Mouse (Mus musculus) frontal cortex, postnatal 25 days (tissue): ENCODE measurements around the gene Lim2.

Experiments
- DNase-seq, 2 experiments: peaks; one replicate each; pipeline ENCODE4 v3.0.0; 2022; ENCODE audit warnings: low spot score in 2 of 2

Lim2 gene

GRCm38 (mm10) chr7:43443917-43444293 lies 16.4 kb downstream of the Lim2 start, which contains the start of the genes Etfb and Gm45233:
TSS of gene Etfb (plus strand) at chr7:43444083.
TSS of gene Gm45233 (plus strand) at chr7:43444128.
- peak; percentile 86 to 89 for DNase-seq

- DNase-seq = no peak
Observed at GRCm38 (mm10) chr7:43447801-43448200, 20.3 kb downstream of the Lim2 start.

- no peak for DNase-seq
Observed at GRCm38 (mm10) chr7:43448246-43448645, 20.8 kb downstream of the Lim2 start.

- DNase-seq = no peak
Observed at GRCm38 (mm10) chr7:43449811-43450210, 22.3 kb downstream of the Lim2 start.

GRCm38 (mm10) chr7:43451726-43452125 lies 24.3 kb downstream of the Lim2 start:
- no peak for DNase-seq

GRCm38 (mm10) chr7:43452609-43453008 lies 25.1 kb downstream of the Lim2 start:
- no peak for DNase-seq

- no peak for DNase-seq
Observed at GRCm38 (mm10) chr7:43453599-43454355, 26.3 kb downstream of the Lim2 start.

- no peak for DNase-seq
Observed at GRCm38 (mm10) chr7:43454371-43454770, 26.9 kb downstream of the Lim2 start.

GRCm38 (mm10) chr7:43462851-43463250 lies 35.4 kb downstream of the Lim2 start, which contains the start of gene Vsig10l:
TSS of gene Vsig10l (plus strand) at chr7:43463151.
- DNase-seq = no peak

GRCm38 (mm10) chr7:43463976-43464375 lies 36.5 kb downstream of the Lim2 start:
- no peak for DNase-seq

GRCm38 (mm10) chr7:43464864-43465343 lies 37.4 kb downstream of the Lim2 start:
- DNase-seq = no peak

GRCm38 (mm10) chr7:43465344-43466098 lies 38.1 kb downstream of the Lim2 start:
- peak; percentile 51 to 58 for DNase-seq

- peak in 1 of 2 experiments; percentile 71 for DNase-seq
Observed at GRCm38 (mm10) chr7:43466099-43466694, 38.7 kb downstream of the Lim2 start.

- DNase-seq = no peak
Observed at GRCm38 (mm10) chr7:43470373-43470772, 42.9 kb downstream of the Lim2 start.

GRCm38 (mm10) chr7:43475706-43476105 lies 48.2 kb downstream of the Lim2 start:
- DNase-seq = no peak

- no peak for DNase-seq
Observed at GRCm38 (mm10) chr7:43476376-43476775, 48.9 kb downstream of the Lim2 start.

- DNase-seq = peak in 1 of 2 experiments; percentile 48
Observed at GRCm38 (mm10) chr7:43481191-43481590, 53.7 kb downstream of the Lim2 start.

- no peak for DNase-seq
Observed at GRCm38 (mm10) chr7:43482090-43482716, 54.7 kb downstream of the Lim2 start.

- no peak for DNase-seq
Observed at GRCm38 (mm10) chr7:43483236-43483635, 55.8 kb downstream of the Lim2 start.
